Mouse (Mus musculus) WW6 (cell line): ENCODE measurements at regions not wholly inside any gene's neighbourhood (a gene's known extent, or its start where the extent isn't known, plus 50 kb on each side); places are given as distances from the start of the nearest gene placed in this dataset.

Experiments used
- DNase-seq: peaks from one replicate; pipeline ENCODE4 v3.0.0-alpha.2; 2013; ENCODE audit warnings: low read depth, low spot score

- DNase-seq = no peak
These were observed 294.1 kb upstream of the Rnaseh2b start for GRCm38 (mm10) chr14:61998259-61998658.

- no peak for DNase-seq
These were observed 290.9 kb upstream of the Rnaseh2b start for GRCm38 (mm10) chr14:62001481-62001949.

GRCm38 (mm10) chr14:62002131-62002530, 290.3 kb upstream of the Rnaseh2b start:
- no peak for DNase-seq

DNA sequence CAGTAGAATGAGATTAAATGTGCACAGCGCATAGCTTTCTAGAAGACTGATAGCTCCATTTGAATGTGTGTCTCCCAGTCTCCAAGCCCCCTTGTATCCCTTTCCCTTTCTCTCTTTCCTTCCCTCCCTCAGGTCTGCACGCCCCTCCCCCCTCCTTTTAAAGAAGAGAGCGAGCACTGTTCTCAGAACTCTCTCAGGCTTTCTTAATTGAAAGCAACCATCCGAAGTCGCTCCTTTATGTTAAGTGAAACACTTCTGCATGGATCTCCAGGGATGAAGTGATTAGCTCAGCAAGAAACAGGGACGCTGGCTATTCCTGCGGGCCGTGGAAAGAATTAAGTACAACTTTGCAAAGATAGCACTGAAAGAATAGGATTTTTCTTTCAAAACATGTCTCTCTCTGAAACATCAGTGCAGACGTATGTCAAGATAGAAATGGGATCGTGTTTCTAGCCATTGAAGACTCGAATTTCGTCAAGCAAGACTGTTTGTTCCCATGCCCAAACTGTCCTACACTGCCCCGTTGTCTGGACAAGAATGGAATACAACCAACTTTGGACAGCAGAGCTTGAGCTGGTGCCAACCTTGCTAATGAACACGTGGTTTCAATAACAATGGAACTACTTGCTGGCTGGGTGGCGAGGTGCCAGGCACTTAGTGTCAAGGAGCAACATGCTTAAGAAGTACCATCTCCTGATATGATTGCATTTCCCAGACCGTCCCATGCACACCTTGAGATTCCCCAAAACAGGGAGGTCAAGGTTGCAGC, 289.2 kb upstream of the Rnaseh2b start:
- no peak for DNase-seq

- DNase-seq = no peak
These were observed 288.6 kb upstream of the Rnaseh2b start for GRCm38 (mm10) chr14:62003797-62004196.

DNA sequence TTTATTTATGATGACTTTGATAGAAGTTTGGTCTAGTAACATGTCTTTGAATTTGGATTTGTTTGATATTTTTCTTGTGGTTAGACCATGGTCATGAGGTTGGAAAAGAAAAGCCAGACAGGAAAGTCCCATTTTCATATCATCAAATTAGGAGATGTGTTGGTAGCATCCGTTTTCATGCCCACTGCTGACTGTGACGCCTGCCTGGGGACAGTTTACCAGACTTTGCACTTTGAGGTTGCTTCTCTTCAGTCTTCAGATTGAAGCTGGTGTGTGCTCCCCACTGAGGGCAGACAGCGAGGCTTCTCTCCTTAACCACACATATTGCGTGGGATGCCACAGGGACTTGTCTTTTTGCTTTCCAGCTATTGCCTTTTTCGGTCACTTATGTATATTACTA, 283.7 kb upstream of the Rnaseh2b start:
- no peak for DNase-seq

- DNase-seq = no peak
These were observed 273.6 kb upstream of the Rnaseh2b start for GRCm38 (mm10) chr14:62018804-62019203.

DNA sequence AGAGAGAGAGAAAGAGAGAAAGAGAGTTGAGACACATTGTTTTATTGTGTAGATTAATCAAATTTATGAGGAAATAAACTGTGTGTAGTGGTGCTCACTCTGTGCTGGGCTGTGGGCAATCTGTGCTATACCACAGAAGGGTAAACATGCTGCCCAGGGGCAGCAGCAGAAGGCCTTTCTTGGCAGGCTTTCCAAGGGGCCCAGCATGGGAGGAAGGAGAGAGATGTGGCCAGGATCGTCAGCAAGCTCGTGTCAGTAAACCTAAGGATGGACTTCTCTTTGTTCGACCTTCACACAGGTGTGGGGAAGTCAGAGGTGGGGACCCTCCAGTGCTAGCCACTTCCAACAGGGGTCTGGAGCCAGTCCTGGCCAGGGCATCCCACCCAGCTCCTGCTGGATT, 271.4 kb upstream of the Rnaseh2b start:
- DNase-seq = no peak

DNA sequence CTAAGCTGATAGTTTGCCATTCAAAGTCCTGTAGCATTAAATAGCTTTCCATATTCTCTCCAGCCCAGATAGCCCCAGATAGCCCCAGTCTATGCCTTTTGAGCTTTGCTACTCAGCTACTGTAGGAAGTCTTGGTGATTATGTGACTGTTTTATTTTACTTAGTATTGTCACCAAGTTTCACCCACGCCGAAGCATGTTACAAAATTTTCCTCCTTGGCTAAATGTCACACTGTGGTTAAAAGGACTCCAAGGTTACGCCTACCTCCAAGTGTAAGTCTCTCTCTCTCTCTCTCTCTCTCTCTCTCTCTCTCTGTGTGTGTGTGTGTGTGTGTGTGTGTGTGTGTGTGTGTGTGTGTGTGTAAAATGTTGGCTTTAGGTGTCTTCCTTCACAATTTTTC, 270.2 kb upstream of the Rnaseh2b start:
- no peak for DNase-seq

DNA sequence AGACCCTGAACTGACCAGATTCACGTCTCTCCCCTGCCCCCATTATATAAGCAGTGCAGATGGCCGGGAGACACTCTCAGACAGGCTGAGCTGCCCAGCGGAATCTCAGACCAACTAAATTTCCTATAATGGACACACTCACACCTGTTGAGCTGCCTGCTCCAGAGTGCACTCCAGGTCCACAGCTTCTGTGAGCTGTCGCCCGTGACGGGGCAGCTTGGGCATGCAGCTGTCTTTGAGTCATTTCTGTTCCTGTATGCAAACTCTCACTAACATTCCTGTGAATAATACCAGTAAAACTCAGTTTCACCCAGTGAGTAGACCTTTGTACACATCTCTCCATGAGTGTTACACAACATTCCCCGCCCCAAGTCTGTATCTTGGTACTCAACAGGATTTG, 269.4 kb upstream of the Rnaseh2b start:
- DNase-seq = no peak

DNA sequence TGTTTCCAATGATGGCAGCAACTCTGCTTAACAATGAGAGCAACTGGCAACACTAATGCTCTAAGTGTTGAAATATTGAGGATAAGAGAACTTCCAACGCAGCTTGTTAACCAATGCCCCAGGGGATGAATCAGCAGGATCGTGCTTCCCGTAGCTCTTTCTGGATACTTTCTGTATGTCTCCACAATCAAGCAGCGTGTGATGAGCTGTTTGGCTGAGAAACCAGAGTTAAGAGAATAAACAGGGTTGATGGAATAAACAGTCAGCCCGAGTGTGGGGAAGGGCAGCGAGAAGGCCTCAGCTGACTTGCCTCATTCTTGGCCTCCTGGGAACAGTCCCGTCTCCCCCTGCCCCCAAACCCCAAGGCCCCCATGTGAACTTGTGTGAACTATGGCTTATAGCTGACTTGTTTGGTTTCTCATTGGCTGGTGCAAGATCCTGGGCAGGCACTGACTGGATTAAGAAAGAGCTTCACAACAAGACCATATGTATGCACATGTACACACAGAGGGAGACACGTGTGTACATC, 264.6 kb upstream of the Rnaseh2b start:
- DNase-seq = no peak

- no peak for DNase-seq
These were observed 262.3 kb upstream of the Rnaseh2b start for GRCm38 (mm10) chr14:62030059-62030458.

DNA sequence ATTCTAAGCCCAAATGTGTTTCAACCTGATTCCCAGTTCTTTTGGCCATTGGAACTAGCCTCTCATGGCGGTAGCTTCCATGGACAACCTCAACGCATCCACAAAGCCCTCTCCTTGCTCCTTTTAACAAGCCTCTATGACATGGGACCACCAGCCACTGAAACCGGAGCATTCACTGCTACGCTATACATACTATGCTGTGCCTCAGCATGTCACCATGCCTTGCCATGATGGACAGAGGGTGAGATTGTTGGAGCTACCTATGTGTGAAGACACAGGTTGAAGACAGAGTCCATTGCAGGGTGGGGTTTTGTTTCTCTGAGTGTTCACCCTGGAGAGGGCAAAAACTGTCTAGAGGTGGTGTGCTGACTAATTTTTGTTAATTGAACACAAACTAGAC, 258.7 kb upstream of the Rnaseh2b start:
- no peak for DNase-seq

- DNase-seq = no peak
These were observed 257.7 kb upstream of the Rnaseh2b start for GRCm38 (mm10) chr14:62034664-62035063.

DNA sequence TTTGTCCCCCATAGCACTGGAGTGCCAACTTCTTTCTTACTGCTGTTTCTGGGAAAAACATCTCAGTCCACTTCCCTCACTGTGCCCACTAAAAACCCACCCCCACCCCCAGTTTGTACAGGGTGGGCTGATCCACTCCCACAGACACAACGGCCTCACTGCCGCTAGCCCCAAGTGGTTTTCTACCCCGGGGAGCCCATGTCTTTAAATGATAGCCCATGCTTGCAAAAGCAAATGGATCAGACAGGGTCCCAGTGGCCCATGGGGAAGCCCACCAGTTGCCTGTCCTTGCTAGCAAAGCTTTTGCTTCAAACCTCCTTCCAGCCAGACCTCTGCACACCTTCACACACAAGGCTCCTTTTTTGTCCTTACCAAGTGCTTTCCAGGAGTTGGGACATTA, 257.0 kb upstream of the Rnaseh2b start:
- no peak for DNase-seq

GRCm38 (mm10) chr14:62037514-62037913, 254.9 kb upstream of the Rnaseh2b start:
- DNase-seq = peak; percentile 40

DNA sequence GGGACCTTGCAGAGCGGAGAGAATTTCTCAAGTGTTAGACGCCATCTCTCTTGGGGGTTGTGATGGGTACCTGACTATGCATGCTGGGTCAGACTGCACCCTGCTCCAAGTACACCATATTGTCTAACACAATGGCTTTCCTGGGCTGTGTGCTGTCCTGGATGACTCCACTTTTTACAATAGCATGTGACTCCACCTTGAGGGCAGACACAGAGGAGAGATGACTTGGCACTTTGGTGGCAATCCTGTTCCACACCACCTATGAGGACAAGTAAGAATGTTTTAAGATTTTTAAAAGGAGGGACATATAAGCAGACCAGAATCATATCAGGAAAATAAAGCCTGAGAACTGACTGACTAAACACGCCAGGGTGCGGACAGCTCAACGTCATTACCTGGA, 254.5 kb upstream of the Rnaseh2b start:
- peak; percentile 24 for DNase-seq

DNA sequence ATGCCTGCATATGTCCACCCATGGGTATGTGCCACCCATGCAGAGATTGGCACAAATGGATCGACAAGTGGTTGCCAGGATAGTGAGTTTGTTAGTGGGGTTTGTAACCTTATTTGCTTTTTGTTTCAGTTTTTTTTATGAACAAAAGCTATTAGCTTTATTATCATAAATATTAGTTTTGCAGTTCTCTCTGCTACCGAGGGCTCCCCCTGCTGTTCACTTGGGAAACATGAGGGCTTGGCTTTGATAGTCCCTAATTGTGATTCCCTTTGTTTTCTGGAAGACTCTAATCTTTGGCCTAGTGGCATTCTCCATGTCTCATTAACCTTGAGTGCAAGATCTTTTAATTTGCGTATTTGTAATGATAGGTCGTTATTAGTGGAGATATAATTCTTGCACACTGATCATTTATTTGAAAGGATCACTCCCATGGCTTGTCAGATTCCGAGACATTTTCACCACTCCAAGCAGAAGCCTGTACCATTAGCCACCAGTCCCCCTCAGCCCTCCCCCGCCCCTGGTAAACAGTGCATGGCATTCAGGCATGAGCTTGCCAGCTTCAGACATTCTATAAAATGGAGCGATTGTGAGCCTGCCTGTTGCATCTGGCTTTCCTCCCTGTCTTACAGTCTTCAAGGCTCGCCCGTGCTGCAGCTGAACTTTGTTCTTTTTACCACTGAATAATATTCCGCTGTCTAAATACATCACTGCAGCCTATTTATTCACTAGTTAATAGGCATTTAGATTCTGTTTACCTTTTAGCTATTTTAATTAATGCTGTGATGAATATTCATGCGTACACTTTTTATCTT, 249.9 kb upstream of the Rnaseh2b start:
- no peak for DNase-seq

DNA sequence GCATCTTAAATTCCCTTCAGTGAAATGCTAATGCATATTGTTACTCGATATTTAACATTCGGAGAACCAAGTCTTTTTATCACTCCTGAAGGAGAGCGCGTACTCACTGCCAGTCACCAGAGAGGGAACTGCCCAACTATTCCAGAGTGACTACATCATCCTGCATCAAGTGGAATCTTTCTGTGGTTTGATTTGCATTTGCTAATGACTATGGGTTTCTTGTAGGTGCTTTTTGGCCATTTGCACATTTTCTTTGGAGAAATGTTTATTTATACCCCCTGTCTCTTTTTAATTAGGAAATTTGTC, 249.3 kb upstream of the Rnaseh2b start:
- DNase-seq = no peak

- no peak for DNase-seq
These were observed 241.4 kb upstream of the Rnaseh2b start for GRCm38 (mm10) chr14:62050941-62051340.

DNA sequence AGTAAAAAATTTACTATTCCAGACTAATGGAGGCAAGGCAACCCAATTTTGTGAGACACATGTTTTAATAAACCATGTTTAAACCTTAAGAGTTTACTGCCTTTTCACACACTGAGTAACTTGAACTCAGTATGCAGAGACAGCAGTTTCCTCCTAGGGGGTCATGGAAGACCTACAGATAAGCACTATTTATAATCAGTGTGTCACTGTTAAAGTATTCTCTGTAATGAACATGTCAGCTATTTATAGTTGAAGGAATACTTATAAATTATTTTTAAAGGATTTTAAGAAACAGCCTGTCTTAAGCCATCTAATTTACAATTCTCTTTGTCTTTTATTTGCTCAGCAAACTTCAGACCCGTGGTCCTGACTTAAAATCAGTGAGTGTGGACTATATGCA, 240.5 kb upstream of the Rnaseh2b start:
- DNase-seq = no peak

DNA sequence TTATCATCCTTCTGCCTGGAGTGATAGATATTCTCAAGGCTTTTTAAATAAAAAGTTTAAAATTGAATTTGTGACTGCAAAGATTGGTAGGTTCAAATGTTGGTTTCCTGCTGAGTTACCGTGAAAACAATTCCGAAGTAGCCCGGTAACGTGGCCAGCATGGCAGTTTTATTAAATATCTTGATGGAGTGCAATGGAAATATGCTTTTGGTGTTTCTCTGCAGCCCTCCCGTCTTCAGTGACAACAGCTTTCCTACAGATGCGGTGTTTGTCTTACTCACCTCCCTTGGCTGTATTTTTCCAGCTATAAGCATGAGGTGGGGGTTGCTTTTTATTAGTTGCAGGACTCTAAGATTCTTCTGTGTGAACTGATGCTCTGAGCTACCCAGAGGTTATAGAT, 239.4 kb upstream of the Rnaseh2b start:
- DNase-seq = no peak

DNA sequence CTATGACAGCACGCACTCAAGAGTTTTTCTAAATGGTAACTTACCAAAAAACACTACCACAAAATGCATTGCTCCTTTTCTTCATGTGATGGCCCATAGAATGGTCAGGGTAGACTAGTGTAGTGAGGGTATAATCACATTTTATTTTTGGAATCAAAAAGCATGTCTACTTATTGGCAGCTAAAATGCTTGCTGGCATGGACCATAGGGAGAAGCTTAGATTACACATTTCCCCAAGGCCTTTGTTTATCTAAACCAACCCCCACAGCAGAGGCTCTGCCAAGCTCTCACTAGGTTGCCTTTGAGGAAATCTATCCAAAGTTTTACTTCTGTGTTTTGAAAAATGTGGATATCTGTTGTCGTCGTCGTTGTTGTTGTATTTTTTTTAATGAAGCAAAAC, 235.3 kb upstream of the Rnaseh2b start:
- no peak for DNase-seq
